Comparison of ENCODE assay signal across 12 mouse cellular contexts in genomic region chr1:138516946-138517345, GRCm38 (mm10).
DNase-seq lines count a peak whose midpoint lies in the region; ATAC-seq and TF ChIP-seq lines count a peak whose summit lies in the region.
"Had no signal": no experiment of that assay in that cellular context is flagged by ENCODE, and none has a peak within 500 bp of the region (broad histone marks: within the 10 kb centered on the region; RNA-seq: fewer than 3 reads in every experiment).

No protein-coding gene starts in this region.

- no peaks in the 10 kb centered on the region for H3K36me3 ChIP-seq in myocyte (ENCODE audit: control insufficient read depth, insufficient read depth)
- H3K36me3 ChIP-seq: midbrain, embryonic 10.5 days; neural tube, embryonic 15.5 days had no signal

- H3K27me3 ChIP-seq in myocyte (ENCODE audit: control insufficient read depth, insufficient read depth, insufficient read length), result no peaks in the 10 kb centered on the region
- H3K27me3 ChIP-seq: neural tube, embryonic 15.5 days; Patski had no signal

- DNase-seq in 416B (ENCODE audit: low read depth), result peak; percentile 77
- DNase-seq in A20 (ENCODE audit: low read depth, low spot score), result peak; percentile 28
- no peak for DNase-seq in embryo, embryonic 10.5 days (ENCODE audit: low spot score)
- DNase-seq in left cerebral cortex, adult 9 months (ENCODE audit: low spot score in 2 of 2), result no peak
- no peak for DNase-seq in adrenal gland, postnatal 10 days
- DNase-seq: kidney, adult 9 months; right cerebral cortex, postnatal 4 days had no signal

- no peak for TF ChIP-seq POLR2A in myocyte (IDR thresholded peaks at IDR 0.05; ENCODE audit: insufficient read length, low read depth)

- no peak overlapping the region for H3ac ChIP-seq in myocyte (ENCODE audit: control insufficient read depth, insufficient read length)

- ATAC-seq in inflammation-experienced regulatory T-cells, adult 6 months, result peak; percentile 91
- ATAC-seq: Patski had no signal

- no peaks in the 10 kb centered on the region for H3K79me2 ChIP-seq in myocyte (ENCODE audit: control insufficient read depth, insufficient read depth)

- no peak overlapping the region for H3K4me3 ChIP-seq in myocyte
- H3K4me3 ChIP-seq: midbrain, embryonic 10.5 days; neural tube, embryonic 15.5 days had no signal

- no peak overlapping the region for H3K4me2 ChIP-seq in myocyte (ENCODE audit: low read depth)
- H3K4me2 ChIP-seq: neural tube, embryonic 15.5 days had no signal

TF ChIP-seq in myocyte, 11 proteins besides CTCF, POLR2A, EP300 and RAD21:
- no peak for TF ChIP-seq TCF3 (IDR thresholded peaks at IDR 0.05; ENCODE audit: insufficient read length, low read depth)
- peak in 1 of 3 experiments; percentile 38 for TF ChIP-seq MYOG (IDR thresholded peaks at IDR 0.05; ENCODE audit: control insufficient read depth in 1 of 3, insufficient read depth in 1 of 3, insufficient read length in 2 of 3, low read depth in 2 of 3)
- no peak for TF ChIP-seq MAX (IDR thresholded peaks at IDR 0.05; ENCODE audit: low read depth)
- no peak for TF ChIP-seq E2F4 (IDR thresholded peaks at IDR 0.05; ENCODE audit: insufficient read depth)
- peak in 2 of 3 experiments; percentile 11 to 26 for TF ChIP-seq MYOD1 (IDR thresholded peaks at IDR 0.05; ENCODE audit: control insufficient read depth in 1 of 3, insufficient read length in 2 of 3, low read depth in 2 of 3)

Comparison
In these comparisons a context has a peak if more than half of its experiments do, and no peak if none do; other contexts are left out.
1. DNase-seq: peak in 416B (single experiment) and A20 (single experiment); none in embryo, embryonic 10.5 days (single experiment), left cerebral cortex, adult 9 months (0 of 2) and adrenal gland, postnatal 10 days (single experiment).